Mouse (Mus musculus) heart, postnatal 10 days (tissue): Measurements from ENCODE around the gene Ranbp3. TPM values are rescaled to one million over a fixed set of nuclear protein-coding genes. Genes with fewer than 3 reads are reported as not detected.

Experiments
- DNase-seq, 2 experiments: peaks; one replicate each; pipeline ENCODE4 v3.0.0; 2021
- intact Hi-C: fragments of 180-260 bp; cut with DNase I; formaldehyde crosslinking; loops from one replicate; pipeline ENCODE4 v1.15.1; 2025
- total RNA-seq, 2 experiments: library from RNA; stranded (reverse); gene quantifications; 2 replicates each; pipeline ENCODE4 v1.2.3; 2021

The Ranbp3 gene
- total RNA-seq, 2 experiments from 2014 or later, result 48.1 to 52.9 TPM

GRCm38 (mm10) chr17:56668384-56669144 lies 4.5 kb upstream of the Ranbp3 start:
- peak; percentile 83 to 93 for DNase-seq
- intact Hi-C loops, result loop anchor here (2.0 to 5.0 kb wide), 4 partner anchors 41 to 311 kb away; partner anchors contain the start of genes Catsperd and Lonp1

GRCm38 (mm10) chr17:56669766-56670165 lies 3.3 kb upstream of the Ranbp3 start:
- DNase-seq, result no peak
- intact Hi-C loops, result loop anchor here (2.0 to 5.0 kb wide), 4 partner anchors 42 to 312 kb away; partner anchors contain the start of genes Catsperd and Lonp1

- intact Hi-C loops, result no loop called here
- peak in 1 of 2 experiments; percentile 49 for DNase-seq
These were observed 738 bp downstream of the Ranbp3 start for GRCm38 (mm10) chr17:56673647-56674416.

DNA sequence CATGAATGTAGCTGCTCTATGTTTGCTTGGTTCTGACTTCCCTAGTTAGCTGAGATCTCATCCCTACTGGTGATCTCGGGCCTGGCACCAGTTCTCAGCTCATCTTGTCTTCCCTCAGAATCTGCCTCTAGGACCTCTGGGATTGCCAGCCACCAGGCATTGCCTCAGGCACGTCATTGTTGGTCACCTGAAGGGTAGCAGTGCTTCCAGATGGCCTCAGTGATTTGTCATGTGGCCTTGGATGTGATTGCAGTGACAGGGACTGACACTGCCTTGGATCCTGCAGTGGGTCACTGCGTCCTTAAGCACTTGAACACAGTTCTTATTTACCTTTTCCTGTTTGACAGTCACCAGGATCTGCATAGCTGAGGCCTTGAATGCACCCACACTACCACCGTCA lies 8.7 kb downstream of the Ranbp3 start:
- intact Hi-C loops, result loop anchor here (5.0 kb wide), 1 partner anchor 76 kb away; the partner anchor contains the start of gene Nrtn
- no peak for DNase-seq

- no peak for DNase-seq
- intact Hi-C loops, result loop anchor here (5.0 kb wide), 1 partner anchor 74 kb away; the partner anchor contains the start of gene Nrtn
These were observed 9.8 kb downstream of the Ranbp3 start for GRCm38 (mm10) chr17:56682880-56683279.

- no peak for DNase-seq
- intact Hi-C loops, result loop anchor here (5.0 kb wide), 1 partner anchor 74 kb away; the partner anchor contains the start of gene Nrtn
These were observed 10.5 kb downstream of the Ranbp3 start for GRCm38 (mm10) chr17:56683546-56684140.

DNA sequence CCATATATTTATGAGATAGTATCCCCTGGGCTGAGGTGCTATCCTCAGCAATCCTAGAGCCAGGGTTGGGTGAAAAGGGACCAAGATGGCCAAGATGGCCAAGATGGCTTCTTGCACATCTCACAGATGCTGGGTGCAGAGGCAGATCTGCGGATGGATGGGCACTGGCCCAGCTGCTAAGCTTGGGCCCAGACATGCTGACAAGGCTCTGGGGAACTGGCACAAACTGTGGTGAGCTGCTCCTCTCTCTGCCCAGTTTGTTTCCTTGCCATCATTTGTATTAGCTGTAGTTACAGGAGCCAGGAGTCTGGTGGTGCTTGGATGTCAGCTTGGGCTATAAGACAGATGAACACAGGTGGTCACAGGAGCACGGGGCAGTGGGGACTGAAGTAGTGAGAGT lies 11.6 kb downstream of the Ranbp3 start:
- intact Hi-C loops, result loop anchor here (5.0 kb wide), 1 partner anchor 73 kb away; the partner anchor contains the start of gene Nrtn
- no peak for DNase-seq

DNA sequence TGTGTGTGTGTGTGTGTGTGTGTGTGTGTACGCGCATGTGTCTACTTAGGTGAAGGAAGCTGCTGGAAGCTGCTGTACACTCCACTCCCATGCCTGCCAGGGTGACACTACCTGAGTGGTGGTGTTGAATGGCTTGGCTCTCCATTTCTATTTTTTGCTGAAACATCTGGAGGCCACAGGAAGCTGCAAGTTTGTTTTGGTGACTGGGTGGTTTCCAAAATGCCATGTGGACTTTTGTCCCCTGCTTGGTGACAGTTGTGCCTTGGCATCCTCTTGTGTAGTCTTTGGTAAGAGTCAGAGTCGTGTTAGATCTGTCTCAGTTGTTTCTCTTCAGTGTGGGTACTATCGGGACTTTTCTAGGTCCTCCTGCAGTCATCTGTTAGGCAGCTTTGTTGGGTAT lies 13.7 kb downstream of the Ranbp3 start:
- intact Hi-C loops, result no loop called here
- DNase-seq, result no peak

DNA sequence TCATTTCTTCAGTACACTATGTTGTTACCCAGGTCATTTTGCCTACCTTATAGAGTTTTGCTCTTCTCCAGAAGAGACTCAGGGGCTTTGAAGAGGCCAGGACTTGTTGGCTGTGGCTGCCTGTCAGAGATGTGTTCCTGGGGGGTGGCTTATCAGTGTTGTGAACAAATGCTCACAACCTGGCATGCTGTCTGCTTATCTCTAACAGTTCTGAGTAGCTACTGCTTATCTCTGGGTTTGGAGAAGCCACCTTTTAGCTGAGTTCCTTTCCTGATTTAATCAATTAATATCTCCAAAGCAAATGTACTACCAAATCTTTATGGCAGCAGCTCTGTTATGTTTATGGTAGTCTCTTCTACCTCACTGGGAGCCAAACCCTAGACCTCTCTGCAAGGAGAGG lies 15.0 kb downstream of the Ranbp3 start:
- intact Hi-C loops, result no loop called here

GRCm38 (mm10) chr17:56688689-56689088 lies 15.6 kb downstream of the Ranbp3 start:
- intact Hi-C loops, result no loop called here

More for the DNA sequence above, 15.0 kb downstream of the Ranbp3 start:
- no peak for DNase-seq

DNA sequence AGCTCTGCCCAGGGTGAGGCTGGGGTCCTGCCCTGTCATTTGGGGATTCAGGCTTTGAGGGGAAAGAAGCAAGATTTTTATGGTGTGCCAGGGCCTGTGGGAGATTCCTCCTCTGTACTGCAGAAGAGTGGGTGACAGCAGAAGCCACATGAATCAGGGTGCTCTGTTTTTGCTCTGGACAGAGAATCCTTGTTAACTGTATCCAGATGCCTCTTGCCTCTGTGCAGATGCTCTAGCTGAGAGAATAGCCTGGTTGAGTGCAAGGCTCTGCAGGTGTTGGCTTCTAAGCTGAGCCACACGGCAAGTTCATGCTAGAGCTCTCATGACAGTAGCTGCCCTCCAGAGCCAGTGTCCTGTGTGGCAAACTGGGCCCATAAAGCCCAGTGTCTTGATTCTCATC lies 20.3 kb downstream of the Ranbp3 start:
- intact Hi-C loops, result no loop called here
- DNase-seq, result no peak

More at GRCm38 (mm10) chr17:56688689-56689088, 15.6 kb downstream of the Ranbp3 start:
- no peak for DNase-seq

DNA sequence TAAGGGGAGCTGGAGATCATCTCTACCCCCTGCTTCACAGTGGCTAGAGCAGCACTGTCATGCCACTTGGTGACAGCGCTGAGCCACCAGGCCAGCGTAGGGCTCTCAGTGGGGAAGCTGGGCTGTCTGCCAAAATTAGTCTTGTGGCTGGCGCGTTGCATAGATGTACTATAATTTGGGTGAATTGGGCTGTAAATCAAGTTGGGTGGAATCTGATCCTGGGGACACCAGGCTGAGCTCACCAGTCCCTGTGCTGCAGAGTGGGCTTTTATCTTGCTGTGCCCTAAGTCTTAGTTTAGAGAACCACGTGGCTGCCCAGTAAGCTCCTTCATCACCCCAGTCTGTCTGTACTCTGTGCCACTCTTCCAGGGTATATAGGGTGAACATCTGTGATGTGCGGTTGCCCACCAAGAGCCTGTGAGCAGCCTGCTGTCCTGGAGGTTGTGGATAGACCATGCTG lies 20.8 kb downstream of the Ranbp3 start:
- peak; percentile 67 to 70 for DNase-seq
- intact Hi-C loops, result no loop called here

DNA sequence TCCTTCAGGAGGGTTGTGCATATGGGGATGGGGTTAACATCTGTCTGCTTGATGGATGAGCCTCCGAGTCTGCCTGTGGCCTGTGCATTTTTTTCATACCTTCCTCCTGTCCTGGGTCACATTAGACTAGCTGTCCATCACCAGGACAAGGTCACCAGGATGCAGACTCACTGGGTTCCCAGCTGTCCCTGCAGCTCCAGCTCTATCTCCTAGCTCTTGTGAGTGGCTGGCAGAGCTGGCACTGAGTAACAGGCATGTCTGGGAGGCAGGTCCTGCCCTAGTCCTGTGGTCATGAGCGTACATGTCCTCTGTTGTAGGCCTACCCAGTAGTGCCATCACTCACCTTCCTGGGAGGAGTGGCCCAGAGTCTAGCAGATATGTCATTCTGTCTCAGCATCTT lies 27.4 kb downstream of the Ranbp3 start:
- DNase-seq, result peak; percentile 20 to 58
- intact Hi-C loops, result no loop called here

- intact Hi-C loops, result no loop called here
- DNase-seq, result no peak
These were observed 29.9 kb downstream of the Ranbp3 start for GRCm38 (mm10) chr17:56703038-56703437.

DNA sequence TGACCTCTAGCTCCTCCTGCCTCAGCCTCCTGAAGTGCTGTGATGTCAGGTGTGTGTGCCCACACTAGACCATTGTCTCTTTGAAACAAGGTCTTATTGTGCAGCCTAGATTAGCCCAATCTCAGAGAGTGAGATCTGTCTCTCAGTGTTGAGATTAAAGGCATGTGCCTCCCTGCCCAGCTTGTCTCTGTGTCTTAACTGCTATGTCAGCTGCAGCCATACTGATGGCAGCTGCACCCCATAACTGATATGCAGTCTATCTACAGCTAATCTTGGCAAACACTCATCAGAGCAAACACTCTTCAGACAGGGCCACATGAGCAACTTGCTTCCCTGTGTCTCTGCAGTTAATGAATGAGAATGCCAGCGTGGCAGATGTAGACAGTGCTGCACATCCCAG lies 33.4 kb downstream of the Ranbp3 start:
- intact Hi-C loops, result no loop called here
- no peak for DNase-seq

DNA sequence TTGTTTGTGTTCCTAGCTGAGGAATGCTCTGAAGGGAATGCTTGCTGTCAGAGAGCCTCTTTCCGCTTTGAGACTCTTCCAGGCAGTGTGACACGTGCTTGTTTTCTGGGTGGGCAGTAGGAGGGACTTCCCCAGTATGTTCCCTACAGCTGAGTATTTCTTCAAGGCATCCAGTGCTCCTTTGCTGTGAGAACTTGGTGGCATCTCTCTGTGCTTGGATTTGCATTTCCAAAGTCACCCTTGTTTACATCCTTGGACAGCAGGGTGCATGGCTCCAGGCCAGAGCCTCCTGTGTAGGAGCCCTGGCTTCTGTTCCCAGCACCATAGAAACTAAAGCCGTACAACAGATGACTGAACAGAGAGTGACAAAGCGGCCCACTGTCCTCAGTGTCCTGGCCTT lies 35.6 kb downstream of the Ranbp3 start:
- intact Hi-C loops, result no loop called here
- no peak for DNase-seq

DNA sequence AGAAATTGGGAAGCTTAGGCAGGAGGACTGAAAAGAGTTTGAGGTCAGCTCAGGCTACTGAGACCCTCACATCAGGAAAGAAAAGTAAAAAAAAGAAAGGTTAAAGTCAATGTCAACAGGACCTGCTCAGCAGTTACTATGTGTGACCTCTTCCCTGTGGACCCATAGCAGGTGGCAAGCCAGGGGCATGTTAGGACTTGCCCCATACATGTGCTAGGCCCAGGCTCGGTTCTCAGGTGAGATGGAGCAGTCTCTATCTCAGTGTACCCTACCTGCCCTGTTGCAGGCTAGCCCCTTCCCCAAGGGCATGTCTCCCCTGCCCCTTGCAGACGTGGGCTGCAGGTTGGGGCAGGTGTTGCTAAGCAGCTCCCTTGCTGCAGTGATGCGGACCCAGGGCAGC lies 36.6 kb downstream of the Ranbp3 start:
- intact Hi-C loops, result no loop called here
- no peak for DNase-seq

DNA sequence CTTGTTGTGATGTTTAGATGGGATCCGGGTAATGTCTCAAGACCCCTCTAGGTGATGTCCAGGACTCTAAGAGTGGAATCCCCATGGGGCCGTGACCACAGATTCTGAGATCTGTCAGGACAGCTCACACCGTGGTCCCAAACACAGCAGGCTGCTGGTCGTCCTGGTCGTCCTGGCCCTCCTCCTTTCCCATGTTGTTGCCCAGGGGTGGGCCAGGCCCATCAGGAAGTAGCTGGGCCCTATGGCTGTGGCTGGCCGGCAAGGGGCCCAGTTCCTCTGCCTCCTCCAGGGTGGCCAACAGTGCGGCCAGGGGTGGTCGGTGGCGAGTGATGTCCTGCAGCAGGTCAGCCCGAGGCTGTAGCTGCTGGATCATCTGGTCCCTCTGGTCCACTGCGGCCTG lies 42.3 kb downstream of the Ranbp3 start:
- no peak for DNase-seq
- intact Hi-C loops, result no loop called here

DNA sequence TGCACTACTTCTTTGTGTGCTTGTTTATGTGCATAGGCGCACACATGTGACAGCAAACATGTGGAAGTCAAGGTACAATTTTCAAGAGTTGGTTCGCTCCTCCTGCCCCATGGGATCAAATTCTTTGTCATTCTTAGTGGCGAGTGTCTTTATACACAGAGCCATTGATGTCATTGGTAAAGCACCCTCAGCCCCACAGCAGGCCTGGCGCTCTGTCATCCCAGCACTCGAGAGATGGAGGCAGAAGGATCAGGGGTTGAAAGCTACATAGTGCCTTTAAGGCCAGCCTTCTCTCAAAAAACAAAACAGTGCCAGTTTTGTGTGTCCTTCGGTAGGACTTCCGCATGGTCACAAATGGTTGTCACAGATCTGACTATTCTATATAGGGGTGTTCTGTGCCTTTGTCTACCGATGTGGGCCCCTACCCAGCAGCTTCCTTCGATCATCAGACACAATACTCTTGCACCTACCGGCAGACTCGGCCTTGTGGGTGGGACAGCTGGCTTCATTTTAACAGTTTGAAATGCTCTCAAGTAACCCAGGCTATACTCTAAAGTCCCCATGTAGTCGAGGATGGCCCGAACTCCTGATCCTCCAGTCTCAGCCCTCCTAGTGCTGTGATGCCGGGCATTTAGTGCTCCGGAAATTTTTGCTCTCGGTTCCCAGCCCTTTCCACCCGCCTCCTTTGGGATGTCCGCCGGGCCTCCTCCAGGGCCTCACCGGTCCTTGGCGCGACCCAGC lies 43.0 kb downstream of the Ranbp3 start:
- peak in 1 of 2 experiments; percentile 26 for DNase-seq
- intact Hi-C loops, result no loop called here

DNA sequence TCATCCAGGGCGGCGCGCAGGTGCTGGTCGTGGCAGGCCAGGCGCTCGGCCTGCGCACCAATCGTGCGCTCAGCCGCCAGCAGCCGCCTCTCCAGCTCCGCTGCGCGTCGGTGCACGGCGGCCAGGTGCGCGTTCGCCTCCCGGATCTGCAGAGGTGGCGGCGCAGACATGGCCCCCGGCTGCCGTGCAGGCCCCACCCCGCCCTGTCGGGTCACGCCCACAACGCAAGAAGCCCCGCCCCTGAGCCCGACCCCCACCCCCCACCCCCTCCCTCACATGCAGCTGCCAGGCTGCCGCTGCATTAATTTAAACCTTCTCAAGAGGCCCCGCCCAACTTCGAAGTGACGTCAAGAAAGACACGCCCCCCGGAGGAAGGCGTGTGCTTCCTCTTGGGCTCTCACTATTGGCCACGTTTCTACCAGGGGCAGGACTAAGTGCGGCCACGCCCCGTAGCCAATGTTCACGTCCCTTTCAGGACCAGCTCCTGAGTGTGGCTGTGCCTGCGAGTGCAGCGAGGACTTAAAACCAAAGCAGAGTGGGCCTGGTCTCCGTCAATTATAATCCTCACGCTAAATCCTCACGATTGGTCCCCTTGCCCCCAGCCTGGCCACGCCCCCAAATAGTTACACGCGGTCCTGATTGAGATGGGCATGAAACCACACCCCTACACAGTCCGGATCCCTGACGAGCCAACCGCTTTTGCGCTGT lies 43.7 kb downstream of the Ranbp3 start:
- intact Hi-C loops, result no loop called here
- peak; percentile 98 for DNase-seq
